Mouse (Mus musculus) forebrain, postnatal 0 days (tissue): ENCODE measurements around the gene Caln1. TPM values are rescaled to one million over a fixed set of nuclear protein-coding genes. Genes with fewer than 3 reads are reported as not detected.
"Not testable (repeated sequence)": the region's sequence is repeated elsewhere in the genome, so short reads cannot be mapped to it uniquely, and the experiment has no call there.

Experiments used
- ATAC-seq: fragments of 200-750 bp; cut with Nextera tagmentation; 2 replicates; pipeline ENCODE4 v1.8.0; 2017; ENCODE audit warnings: mild to moderate bottlenecking, moderate library complexity
- DNase-seq: peaks from one replicate; pipeline ENCODE4 v3.0.0-alpha.2; 2015
- H3K27ac ChIP-seq: fragments of 300-500 bp; sonication (generic); 2 replicates; pipeline ENCODE4 v1.5.1; 2014; ENCODE audit warnings: low read depth, mild to moderate bottlenecking, antibody characterized with exemption, low read length, moderate library complexity, mixed read lengths
- H3K27me3 ChIP-seq: fragments of 300-500 bp; sonication (generic); 2 replicates; pipeline ENCODE4 v1.6.1; 2014; ENCODE audit warnings: mild to moderate bottlenecking, low read length, mixed read lengths; ENCODE audit not compliant: insufficient read depth
- H3K36me3 ChIP-seq: fragments of 300-500 bp; sonication (generic); 2 replicates; pipeline ENCODE4 v1.6.1; 2014; ENCODE audit warnings: mild to moderate bottlenecking, moderate library complexity; ENCODE audit not compliant: insufficient read depth
- H3K4me1 ChIP-seq: fragments of 300-500 bp; sonication (generic); 2 replicates; pipeline ENCODE4 v1.6.1; 2014; ENCODE audit warnings: antibody characterized with exemption; ENCODE audit not compliant: insufficient read depth
- H3K4me2 ChIP-seq: fragments of 300-500 bp; sonication (generic); 2 replicates; pipeline ENCODE4 v1.6.1; 2014; ENCODE audit warnings: low read depth, mild to moderate bottlenecking, moderate library complexity
- H3K4me3 ChIP-seq: fragments of 300-500 bp; sonication (generic); 2 replicates; pipeline ENCODE4 v1.5.1; 2014; ENCODE audit warnings: low read depth, low read length, mixed read lengths
- H3K9ac ChIP-seq: fragments of 300-500 bp; sonication (generic); 2 replicates; pipeline ENCODE4 v1.6.1; 2014; ENCODE audit warnings: mild to moderate bottlenecking
- H3K9me3 ChIP-seq: fragments of 300-500 bp; sonication (generic); 2 replicates; pipeline ENCODE4 v1.6.1; 2016; ENCODE audit warnings: low read length
- CTCF ChIP-seq: sonication (generic); IDR thresholded peaks from 2 replicates; pipeline ENCODE4 v1.5.1; 2016; ENCODE audit warnings: antibody characterized with exemption, control low read depth, low read depth
- WGBS: fragments of 180-500 bp; shearing (Covaris S2); extraction: QIAGEN DNeasy Blood & Tissue Kit; methylation state at CpG from one replicate; pipeline ENCODE4 v1.1.7; 2014; 5-methylcytosine and 5-hydroxymethylcytosine counted together
- polyA plus RNA-seq: library from polyadenylated mRNA; unstranded; fragments of >200 nt; fragmentation: Nextera tagmentation; extraction: Ambion mirVana; gene quantifications from 2 replicates; pipeline ENCODE4 v1.2.1, GENCODE M21; 2015
- total RNA-seq: library from RNA; depleted of rRNA; stranded (reverse); fragments of >200 nt; gene quantifications from 2 replicates; pipeline ENCODE4 v1.2.3, GENCODE M21; 2014

The Caln1 gene
- total and polyA plus RNA-seq, 2 experiments from 2014 or later, result 48.7 to 58.7 TPM

DNA sequence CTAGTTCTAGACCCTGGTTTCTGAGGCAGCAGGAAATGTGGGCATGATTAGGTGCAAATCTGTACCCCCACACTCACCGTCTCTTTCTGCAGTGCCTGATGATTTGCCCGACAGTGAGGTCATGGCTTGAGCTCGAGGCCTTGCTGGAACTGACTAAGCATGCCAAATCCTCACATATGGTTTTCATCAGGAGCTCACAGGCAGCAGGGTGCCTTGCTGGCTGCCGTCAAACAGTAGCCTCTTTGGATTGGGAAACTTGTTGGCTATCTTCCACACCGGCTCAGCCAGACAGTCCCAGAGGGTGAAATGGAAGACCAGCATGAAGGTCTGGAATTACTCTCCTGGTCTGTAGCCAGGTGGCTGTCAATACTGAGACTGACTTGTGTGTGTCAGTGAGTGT lies 254.0 kb downstream of the Caln1 start:
- H3K9ac ChIP-seq, result no peak overlapping the region
- 29% methylated on average over 5 of the region's 5 CpGs for WGBS
- no peak overlapping the region for H3K4me2 ChIP-seq
- ATAC-seq (peak; percentile 72), DNase-seq (peak; percentile 69)
- no peaks in the 10 kb centered on the region for H3K27me3 ChIP-seq
- no peaks in the 10 kb centered on the region for H3K9me3 ChIP-seq
- TF ChIP-seq CTCF, result no peak
- H3K36me3 ChIP-seq, result no peaks in the 10 kb centered on the region
- no peaks in the 10 kb centered on the region for H3K4me1 ChIP-seq
- H3K27ac ChIP-seq, result no peak overlapping the region
- H3K4me3 ChIP-seq, result no peak overlapping the region

DNA sequence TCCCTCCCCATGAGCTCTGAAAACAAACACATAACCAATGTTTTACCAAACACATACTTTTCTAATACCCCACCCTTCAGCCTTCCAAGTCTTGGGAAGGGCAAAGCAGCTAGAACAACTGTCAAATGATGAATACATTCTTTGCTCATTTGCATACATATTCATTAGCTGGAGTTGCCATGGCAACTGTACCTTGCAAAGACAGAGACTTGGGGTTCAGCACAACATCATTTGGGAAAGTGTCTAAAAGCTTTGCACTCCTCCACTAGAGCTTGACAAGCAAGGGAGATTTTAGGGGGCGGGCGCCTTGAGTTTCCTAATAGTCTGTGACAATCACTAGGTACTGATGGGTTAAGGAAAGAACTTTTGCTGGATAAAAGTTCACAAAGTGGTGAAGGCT lies 258.5 kb downstream of the Caln1 start:
- H3K9me3 ChIP-seq, result no peaks in the 10 kb centered on the region
- no peak overlapping the region for H3K4me3 ChIP-seq
- 88% methylated on average over 2 of the region's 2 CpGs for WGBS
- peak; percentile 63 for DNase-seq
- H3K4me1 ChIP-seq, result no peaks in the 10 kb centered on the region
- H3K9ac ChIP-seq, result no peak overlapping the region
- peak; percentile 89 for ATAC-seq
- no peak overlapping the region for H3K27ac ChIP-seq
- H3K4me2 ChIP-seq, result no peak overlapping the region
- H3K36me3 ChIP-seq, result no peaks in the 10 kb centered on the region
- TF ChIP-seq CTCF, result no peak
- H3K27me3 ChIP-seq, result no peaks in the 10 kb centered on the region

DNA sequence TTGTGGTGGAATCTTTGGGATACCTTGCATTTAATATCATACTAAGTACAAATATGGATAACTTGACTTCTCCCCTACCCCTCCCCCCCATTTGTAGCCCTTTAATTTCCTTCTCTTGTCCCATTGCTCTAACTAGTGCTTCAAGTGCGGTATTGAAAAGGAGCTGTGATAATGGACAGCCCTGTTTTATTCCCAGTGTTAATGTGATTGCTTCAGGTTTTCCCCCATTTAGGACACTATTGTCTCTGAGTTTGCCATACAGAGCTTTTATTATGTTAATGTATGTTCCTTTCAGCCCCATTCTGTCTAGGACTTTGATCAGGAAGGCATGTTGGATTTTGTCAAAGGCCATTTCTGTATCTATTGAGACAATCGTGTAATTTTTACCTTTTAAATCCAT lies 266.1 kb downstream of the Caln1 start:
- TF ChIP-seq CTCF, result no peak
- Histone ChIP-seq H3K4me3 (no peak overlapping the region), H3K27ac (no peak overlapping the region), H3K27me3 (no peaks in the 10 kb centered on the region), H3K9me3 (no peaks in the 10 kb centered on the region), H3K9ac (no peak overlapping the region), H3K4me1 (no peaks in the 10 kb centered on the region), H3K36me3 (no peaks in the 10 kb centered on the region), H3K4me2 (no peak overlapping the region)
- ATAC-seq, result no peak
- WGBS, result 29% methylated on average over 2 of the region's 2 CpGs
- DNase-seq, result no peak

DNA sequence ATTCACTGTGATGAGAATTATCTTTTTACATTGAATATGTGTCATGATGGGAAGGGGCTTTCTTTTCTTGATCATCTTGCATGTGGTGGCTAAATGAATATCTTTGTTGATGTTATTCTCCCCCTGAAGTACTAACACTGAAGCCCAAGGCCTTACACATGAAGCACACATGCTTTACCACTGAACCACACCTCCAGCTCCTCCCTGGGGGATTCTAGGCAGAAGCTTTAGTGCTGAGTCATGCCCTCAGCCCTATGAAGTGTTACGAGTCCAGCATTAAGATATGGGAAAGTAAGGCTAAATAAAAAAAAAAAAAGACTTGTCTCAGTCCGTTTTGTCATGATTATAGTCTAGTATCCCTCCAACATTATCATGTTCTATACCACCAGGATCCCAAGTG lies 272.6 kb downstream of the Caln1 start:
- H3K27me3 ChIP-seq, result no peaks in the 10 kb centered on the region
- H3K9me3 ChIP-seq, result 0 out of 2 replicates have a peak, but pooled peaks cover 2% of the 10 kb centered on the region
- H3K9ac ChIP-seq, result no peak overlapping the region
- H3K4me2 ChIP-seq, result no peak overlapping the region
- no peak overlapping the region for H3K4me3 ChIP-seq
- no peaks in the 10 kb centered on the region for H3K36me3 ChIP-seq
- no peaks in the 10 kb centered on the region for H3K4me1 ChIP-seq
- DNase-seq, result no peak
- H3K27ac ChIP-seq, result no peak overlapping the region
- TF ChIP-seq CTCF, result no peak
- ATAC-seq, result no peak
- WGBS, result 80% methylated on average over 2 of the region's 2 CpGs

DNA sequence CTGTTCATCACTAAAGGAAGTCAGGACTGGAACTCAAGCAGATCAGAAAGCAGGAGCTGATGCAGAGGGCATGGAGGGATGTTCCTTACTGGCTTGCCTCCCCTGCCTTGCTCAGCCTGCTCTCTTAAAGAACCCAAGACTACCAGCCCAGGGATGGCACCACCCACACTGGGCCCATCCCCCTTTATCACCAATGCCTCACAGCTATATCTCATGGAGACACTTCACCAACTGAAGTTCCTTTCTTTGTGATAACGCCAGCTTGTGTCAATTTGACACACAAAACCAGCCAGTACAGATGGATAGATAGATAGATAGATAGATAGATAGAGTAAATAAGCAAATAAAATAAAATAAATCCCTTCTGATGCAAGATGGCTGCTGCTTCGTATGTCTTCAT lies 276.9 kb downstream of the Caln1 start:
- not testable (repeated sequence) for H3K4me3 ChIP-seq, H3K9me3 ChIP-seq, H3K27me3 ChIP-seq, H3K9ac ChIP-seq, H3K4me2 ChIP-seq, H3K27ac ChIP-seq, DNase-seq, H3K4me1 ChIP-seq, ATAC-seq, H3K36me3 ChIP-seq
- WGBS, result 76% methylated on average over 2 of the region's 2 CpGs

DNA sequence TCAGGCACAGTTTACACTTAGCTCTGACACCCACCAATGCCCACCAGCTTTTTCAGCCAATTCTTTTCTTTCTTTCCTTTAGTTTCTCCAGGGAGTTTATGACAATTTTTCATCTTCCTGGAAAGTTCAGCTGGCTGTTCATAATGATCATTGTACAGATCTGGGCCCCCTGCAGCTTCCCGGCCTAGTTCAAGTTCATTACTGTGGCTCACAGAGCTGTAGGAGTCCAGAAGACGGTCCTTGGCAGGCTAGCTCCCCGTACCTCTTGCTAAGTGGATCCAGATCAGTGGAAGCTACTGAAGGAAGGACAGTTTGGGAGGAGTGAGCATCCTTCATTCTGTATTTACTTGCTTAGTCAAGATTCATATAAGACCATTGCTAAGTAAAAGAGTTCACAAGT lies 288.9 kb downstream of the Caln1 start:
- Histone ChIP-seq H3K27ac (no peak overlapping the region), H3K27me3 (no peaks in the 10 kb centered on the region)
- ATAC-seq, result no peak

DNA sequence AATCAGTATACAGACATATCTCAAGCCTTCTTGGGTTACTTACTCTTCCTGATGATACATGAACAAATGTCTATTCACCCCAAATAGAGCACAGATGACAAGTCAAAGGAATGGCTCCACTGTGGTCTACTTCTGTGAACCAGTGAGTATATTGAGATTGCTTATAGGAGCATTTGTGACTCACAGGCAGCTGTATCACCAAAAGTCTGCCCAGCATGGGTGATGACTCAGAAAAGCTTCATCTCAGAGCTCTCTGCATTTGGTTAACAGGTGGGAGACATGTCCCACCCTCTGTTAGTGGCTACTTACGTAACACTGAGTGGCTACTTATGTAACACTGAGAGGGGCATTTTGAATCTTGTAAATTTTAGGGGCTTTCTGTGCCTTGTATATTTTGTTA lies 296.8 kb downstream of the Caln1 start:
- H3K27ac ChIP-seq, result no peak overlapping the region
- H3K27me3 ChIP-seq, result no peaks in the 10 kb centered on the region
- ATAC-seq (no peak), DNase-seq (no peak)
- no peak overlapping the region for H3K4me3 ChIP-seq
- no peak overlapping the region for H3K4me2 ChIP-seq
- TF ChIP-seq CTCF, result no peak
- 89% methylated on average over 1 of the region's 1 CpGs for WGBS
- H3K9me3 ChIP-seq, result no peaks in the 10 kb centered on the region
- H3K36me3 ChIP-seq, result no peaks in the 10 kb centered on the region
- no peaks in the 10 kb centered on the region for H3K4me1 ChIP-seq
- no peak overlapping the region for H3K9ac ChIP-seq

More for the DNA sequence above, 288.9 kb downstream of the Caln1 start:
- Histone ChIP-seq H3K9me3 (no peaks in the 10 kb centered on the region), H3K4me3 (no peak overlapping the region), H3K9ac (no peak overlapping the region), H3K36me3 (no peaks in the 10 kb centered on the region), H3K4me1 (no peaks in the 10 kb centered on the region), H3K4me2 (no peak overlapping the region)
- TF ChIP-seq CTCF, result no peak
- WGBS, result 77% methylated on average over 3 of the region's 3 CpGs
- no peak for DNase-seq

DNA sequence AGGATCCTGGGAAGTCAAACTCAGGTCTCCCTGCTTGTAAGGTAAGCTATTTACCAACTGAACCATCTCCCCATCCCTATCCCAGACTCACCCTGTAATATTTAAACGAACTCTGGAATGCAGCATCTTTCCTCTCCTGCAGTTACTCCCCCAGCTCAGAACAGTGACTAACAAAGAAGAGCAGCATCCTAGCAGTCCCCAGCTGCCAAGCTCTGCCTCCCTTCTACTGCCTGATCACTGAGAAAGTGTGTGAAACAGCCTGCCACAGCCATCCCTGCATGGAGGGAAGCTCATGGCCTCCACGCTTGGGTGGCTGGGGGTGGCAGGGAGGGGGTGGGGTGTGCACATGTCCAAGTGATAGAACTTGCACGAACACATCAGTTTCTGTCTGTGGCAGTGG lies 303.3 kb downstream of the Caln1 start:
- 51% methylated on average over 3 of the region's 3 CpGs for WGBS
- Histone ChIP-seq H3K4me2 (no peak overlapping the region), H3K4me1 (no peaks in the 10 kb centered on the region), H3K27ac (no peak overlapping the region), H3K9me3 (no peaks in the 10 kb centered on the region), H3K36me3 (no peaks in the 10 kb centered on the region), H3K27me3 (no peaks in the 10 kb centered on the region), H3K9ac (no peak overlapping the region), H3K4me3 (no peak overlapping the region)
- ATAC-seq (no peak), DNase-seq (no peak)
- no peak for TF ChIP-seq CTCF
